Mouse (Mus musculus) kidney, embryonic 15.5 days (tissue): ENCODE measurements around the gene Ryr2. TPM values are rescaled to one million over a fixed set of nuclear protein-coding genes. Genes with fewer than 3 reads are reported as not detected.
"Not testable (repeated sequence)": the region's sequence is repeated elsewhere in the genome, so short reads cannot be mapped to it uniquely, and the experiment has no call there.

ENCODE experiments used
- ATAC-seq: fragments of 200-750 bp; cut with Nextera tagmentation; replicated peaks from 2 replicates; pipeline ENCODE4 v1.8.0; 2017; ENCODE audit warnings: moderate TSS enrichment; ENCODE audit not compliant: low FRiP score
- H3K27ac ChIP-seq: fragments of 300-500 bp; sonication (generic); 2 replicates; pipeline ENCODE4 v1.5.1; 2015; ENCODE audit warnings: mild to moderate bottlenecking, inconsistent platforms
- H3K27me3 ChIP-seq: fragments of 300-500 bp; sonication (generic); 2 replicates; pipeline ENCODE4 v1.6.1; 2015; ENCODE audit warnings: inconsistent platforms
- H3K36me3 ChIP-seq: fragments of 300-500 bp; sonication (generic); 2 replicates; pipeline ENCODE4 v1.6.1; 2015; ENCODE audit warnings: inconsistent platforms
- H3K4me1 ChIP-seq: fragments of 300-500 bp; sonication (generic); 2 replicates; pipeline ENCODE4 v1.6.1; 2015; ENCODE audit warnings: inconsistent platforms
- H3K4me2 ChIP-seq: fragments of 300-500 bp; sonication (generic); 2 replicates; pipeline ENCODE4 v1.6.1; 2015; ENCODE audit warnings: moderate library complexity, mild to moderate bottlenecking, inconsistent platforms
- H3K4me3 ChIP-seq: fragments of 300-500 bp; sonication (generic); replicated peaks from 2 replicates; pipeline ENCODE4 v1.5.1; 2015; ENCODE audit warnings: mild to moderate bottlenecking, inconsistent platforms
- H3K9ac ChIP-seq: fragments of 300-500 bp; sonication (generic); 2 replicates; pipeline ENCODE4 v1.6.1; 2015; ENCODE audit warnings: mild to moderate bottlenecking, inconsistent platforms
- H3K9me3 ChIP-seq: fragments of 300-500 bp; sonication (generic); replicated peaks from 2 replicates; pipeline ENCODE4 v1.6.1; 2016; ENCODE audit warnings: inconsistent platforms
- WGBS: fragments of 180-500 bp; shearing (Covaris S2); methylation state at CpG from one replicate; pipeline ENCODE4 v1.1.7; 2015; ENCODE audit warnings: mixed read lengths; 5-methylcytosine and 5-hydroxymethylcytosine counted together
- polyA plus RNA-seq: library from polyadenylated mRNA; unstranded; fragments of >200 nt; fragmentation: Nextera tagmentation; extraction: Ambion mirVana; gene quantifications from 2 replicates; pipeline ENCODE4 v1.2.1, GENCODE M21; 2015

Gene Ryr2
- polyA plus RNA-seq, 1 experiment from 2014 or later: 0.42 TPM

GRCm38 (mm10) chr13:11662815-11663214, 443.9 kb downstream of the Ryr2 start:
- Histone ChIP-seq H3K36me3 (no peaks in the 10 kb centered on the region), H3K4me2 (no peak overlapping the region), H3K27ac (no peak overlapping the region), H3K9me3 (no peaks in the 10 kb centered on the region), H3K9ac (no peak overlapping the region), H3K4me1 (no peaks in the 10 kb centered on the region), H3K4me3 (no peak overlapping the region), H3K27me3 (no peaks in the 10 kb centered on the region)
- no peak for ATAC-seq

DNA sequence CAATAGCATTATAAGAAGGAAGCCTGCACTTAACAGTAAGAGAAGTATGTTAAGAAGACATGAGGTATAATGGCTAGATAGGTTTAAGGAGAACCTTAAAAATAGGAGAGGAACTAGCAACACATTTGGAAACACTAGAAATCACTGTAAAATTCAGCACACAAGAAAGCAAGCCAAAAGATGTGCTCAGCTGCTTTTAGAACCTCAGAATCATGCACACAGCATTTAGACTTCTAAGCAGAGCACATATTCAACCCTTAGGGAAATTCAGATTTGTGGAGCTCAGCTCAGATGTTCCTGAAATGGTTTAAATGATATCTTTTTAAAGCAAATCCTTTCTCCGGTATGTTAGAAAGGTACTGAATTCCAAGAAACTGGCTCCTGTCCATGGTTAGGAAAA, 461.9 kb downstream of the Ryr2 start:
- H3K4me3 ChIP-seq: no peak overlapping the region
- no peaks in the 10 kb centered on the region for H3K27me3 ChIP-seq
- H3K4me2 ChIP-seq: no peak overlapping the region
- no peaks in the 10 kb centered on the region for H3K9me3 ChIP-seq
- H3K4me1 ChIP-seq: no peaks in the 10 kb centered on the region
- H3K36me3 ChIP-seq: no peaks in the 10 kb centered on the region
- ATAC-seq: no peak
- H3K9ac ChIP-seq: no peak overlapping the region
- no peak overlapping the region for H3K27ac ChIP-seq
- 92% methylated on average over 1 of the region's 1 CpGs for WGBS

- Histone ChIP-seq H3K27ac (no peak overlapping the region), H3K9ac (no peak overlapping the region), H3K4me1 (no peaks in the 10 kb centered on the region), H3K27me3 (no peaks in the 10 kb centered on the region), H3K4me2 (no peak overlapping the region), H3K36me3 (no peaks in the 10 kb centered on the region), H3K4me3 (no peak overlapping the region), H3K9me3 (no peaks in the 10 kb centered on the region)
- WGBS: 84% methylated on average over 5 of the region's 5 CpGs
- ATAC-seq: no peak
Observed at GRCm38 (mm10) chr13:11636383-11636782, 470.4 kb downstream of the Ryr2 start.

DNA sequence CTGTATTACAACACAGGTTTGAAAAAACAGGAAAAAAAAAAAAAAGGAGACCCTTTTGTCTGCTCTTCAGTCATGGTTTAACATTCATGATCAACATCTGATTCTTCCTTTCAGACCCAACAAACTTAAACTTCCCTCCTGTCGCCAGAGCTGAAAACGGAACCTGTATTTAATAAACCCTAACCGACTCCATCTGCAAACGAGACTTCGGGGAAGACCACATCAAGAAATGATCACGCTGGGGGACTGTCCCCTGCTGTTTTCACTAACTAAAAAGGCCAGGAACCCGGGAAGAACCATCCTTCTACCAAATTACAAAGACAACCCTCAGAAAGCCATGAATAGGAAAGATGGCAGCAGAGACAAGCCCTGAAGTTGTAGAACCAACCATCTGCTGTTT, 482.2 kb downstream of the Ryr2 start:
- no peak overlapping the region for H3K4me3 ChIP-seq
- H3K36me3 ChIP-seq: no peaks in the 10 kb centered on the region
- no peak overlapping the region for H3K9ac ChIP-seq
- 87% methylated on average over 7 of the region's 7 CpGs for WGBS
- ATAC-seq: no peak
- no peaks in the 10 kb centered on the region for H3K4me1 ChIP-seq
- H3K27ac ChIP-seq: no peak overlapping the region
- H3K27me3 ChIP-seq: no peaks in the 10 kb centered on the region
- H3K4me2 ChIP-seq: no peak overlapping the region
- no peaks in the 10 kb centered on the region for H3K9me3 ChIP-seq

DNA sequence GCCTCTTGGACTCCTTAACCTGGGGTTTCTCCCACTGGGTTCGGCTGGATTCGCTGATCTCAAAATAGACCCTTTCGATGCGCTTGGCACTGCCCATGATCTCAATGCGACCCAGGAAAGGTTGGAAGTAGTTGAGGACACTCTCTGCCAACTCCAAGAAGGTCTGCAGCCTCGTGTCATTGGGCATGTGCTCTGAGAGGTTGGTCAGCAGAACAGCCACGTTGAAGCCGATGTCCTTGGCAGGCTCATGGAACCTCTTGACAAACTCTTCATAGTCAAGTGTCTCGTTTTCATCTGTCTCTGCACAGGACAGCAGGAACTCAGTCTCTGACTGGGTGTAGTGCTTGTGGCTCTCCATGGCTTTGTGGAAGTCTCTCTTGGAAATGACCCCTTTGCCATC, 511.3 kb downstream of the Ryr2 start:
- Histone ChIP-seq H3K27ac (no peak overlapping the region), H3K4me1 (no peaks in the 10 kb centered on the region), H3K4me3 (no peak overlapping the region), H3K9ac (no peak overlapping the region), H3K9me3 (no peaks in the 10 kb centered on the region), H3K4me2 (no peak overlapping the region), H3K27me3 (no peaks in the 10 kb centered on the region), H3K36me3 (no peaks in the 10 kb centered on the region)
- 90% methylated on average over 9 of the region's 9 CpGs for WGBS
- no peak for ATAC-seq

DNA sequence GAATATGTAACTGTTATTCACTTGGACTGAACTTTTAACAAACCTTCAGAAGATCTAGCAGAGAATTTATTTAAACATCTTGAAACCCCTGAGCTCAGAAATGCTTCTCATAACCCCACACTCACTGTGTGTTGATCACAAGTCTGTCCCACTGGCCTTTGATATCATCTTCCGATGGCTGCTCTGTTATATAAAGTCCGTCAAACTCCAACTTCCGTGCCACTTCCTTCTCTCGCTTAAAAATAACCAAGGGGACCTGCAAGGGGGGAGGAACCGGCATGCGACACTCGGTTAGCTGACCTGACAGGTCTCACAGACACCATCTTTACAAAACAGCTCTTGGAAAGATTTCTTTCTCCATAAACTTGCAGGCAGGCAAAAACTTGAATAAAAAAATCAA, 521.5 kb downstream of the Ryr2 start:
- Histone ChIP-seq H3K27me3 (no peaks in the 10 kb centered on the region), H3K9ac (no peak overlapping the region), H3K4me2 (no peak overlapping the region), H3K4me3 (no peak overlapping the region), H3K36me3 (no peaks in the 10 kb centered on the region), H3K27ac (no peak overlapping the region), H3K4me1 (no peaks in the 10 kb centered on the region), H3K9me3 (no peaks in the 10 kb centered on the region)
- no peak for ATAC-seq
- 72% methylated on average over 7 of the region's 7 CpGs for WGBS

- H3K36me3 ChIP-seq: no peaks in the 10 kb centered on the region
- H3K4me1 ChIP-seq: no peaks in the 10 kb centered on the region
- no peak overlapping the region for H3K4me2 ChIP-seq
- no peak overlapping the region for H3K9ac ChIP-seq
- no peaks in the 10 kb centered on the region for H3K27me3 ChIP-seq
- H3K27ac ChIP-seq: no peak overlapping the region
- ATAC-seq: no peak
- no peaks in the 10 kb centered on the region for H3K9me3 ChIP-seq
- H3K4me3 ChIP-seq: no peak overlapping the region
- WGBS: 45% methylated on average over 2 of the region's 2 CpGs
Observed at GRCm38 (mm10) chr13:11572552-11572951, 534.2 kb downstream of the Ryr2 start.

GRCm38 (mm10) chr13:11567376-11567775, 539.4 kb downstream of the Ryr2 start:
- Histone ChIP-seq H3K4me3 (no peak overlapping the region), H3K4me2 (no peak overlapping the region), H3K9me3 (no peaks in the 10 kb centered on the region), H3K4me1 (no peaks in the 10 kb centered on the region), H3K36me3 (no peaks in the 10 kb centered on the region), H3K9ac (no peak overlapping the region), H3K27me3 (no peaks in the 10 kb centered on the region), H3K27ac (no peak overlapping the region)
- no peak for ATAC-seq

- ATAC-seq: no peak
- Histone ChIP-seq H3K9ac (no peak overlapping the region), H3K9me3 (no peaks in the 10 kb centered on the region), H3K27ac (no peak overlapping the region), H3K4me2 (no peak overlapping the region), H3K4me1 (no peaks in the 10 kb centered on the region), H3K36me3 (no peaks in the 10 kb centered on the region), H3K27me3 (no peaks in the 10 kb centered on the region), H3K4me3 (no peak overlapping the region)
- whole genome bisulfite sequencing: 66% methylated on average over 9 of the region's 9 CpGs
Observed at GRCm38 (mm10) chr13:11566486-11566885, 540.3 kb downstream of the Ryr2 start.

DNA sequence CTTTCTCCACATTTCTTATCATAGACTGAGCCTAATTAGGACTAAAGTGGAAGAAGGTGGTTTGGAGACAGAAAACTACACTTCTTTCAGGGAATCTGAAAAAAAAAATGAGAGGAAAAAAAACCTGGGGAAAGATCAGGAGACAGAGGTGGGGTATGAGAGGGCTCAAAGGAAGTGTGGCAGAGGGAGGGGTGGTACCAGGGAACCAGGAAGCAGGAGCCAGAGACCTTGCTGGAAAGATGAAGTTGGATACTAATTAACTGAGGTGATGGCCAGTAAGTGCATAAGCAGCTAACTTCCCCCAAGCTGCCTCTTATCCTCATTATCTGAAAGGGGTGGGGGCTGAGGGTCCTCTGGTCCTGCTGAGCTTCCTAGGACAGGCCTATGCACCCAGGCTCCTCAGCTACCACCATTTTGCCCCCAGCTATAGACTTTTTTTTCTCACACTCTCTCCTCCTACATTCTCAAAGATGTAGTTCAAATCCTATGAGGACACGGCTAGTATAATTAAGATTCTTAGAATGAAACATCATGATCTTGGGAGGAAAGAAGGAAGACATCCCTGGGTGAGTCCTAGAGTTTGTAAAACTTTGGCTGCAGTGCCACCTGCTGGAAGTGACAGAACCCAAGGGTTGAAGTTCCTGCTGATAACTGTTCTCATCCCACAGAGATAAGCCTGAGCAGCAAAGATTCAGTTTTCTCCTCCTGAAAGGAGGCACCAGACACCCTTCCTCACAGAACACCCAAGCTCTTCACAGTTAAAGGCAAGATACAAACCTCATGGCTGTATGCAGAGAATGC, 543.3 kb downstream of the Ryr2 start:
- H3K4me2 ChIP-seq: no peak overlapping the region
- no peaks in the 10 kb centered on the region for H3K27me3 ChIP-seq
- 25% methylated on average over 1 of the region's 1 CpGs for WGBS
- no peaks in the 10 kb centered on the region for H3K4me1 ChIP-seq
- H3K4me3 ChIP-seq: no peak overlapping the region
- H3K36me3 ChIP-seq: no peaks in the 10 kb centered on the region
- H3K9ac ChIP-seq: no peak overlapping the region
- H3K27ac ChIP-seq: no peak overlapping the region
- ATAC-seq: peak; percentile 83
- no peaks in the 10 kb centered on the region for H3K9me3 ChIP-seq

GRCm38 (mm10) chr13:11549644-11550043, 557.1 kb downstream of the Ryr2 start:
- H3K27ac ChIP-seq: no peak overlapping the region
- H3K9me3 ChIP-seq: no peaks in the 10 kb centered on the region
- no peaks in the 10 kb centered on the region for H3K4me1 ChIP-seq
- H3K4me3 ChIP-seq: no peak overlapping the region
- H3K4me2 ChIP-seq: no peak overlapping the region
- 69% methylated on average over 3 of the region's 3 CpGs for WGBS
- H3K36me3 ChIP-seq: no peaks in the 10 kb centered on the region
- H3K9ac ChIP-seq: no peak overlapping the region
- ATAC-seq: no peak
- no peaks in the 10 kb centered on the region for H3K27me3 ChIP-seq

DNA sequence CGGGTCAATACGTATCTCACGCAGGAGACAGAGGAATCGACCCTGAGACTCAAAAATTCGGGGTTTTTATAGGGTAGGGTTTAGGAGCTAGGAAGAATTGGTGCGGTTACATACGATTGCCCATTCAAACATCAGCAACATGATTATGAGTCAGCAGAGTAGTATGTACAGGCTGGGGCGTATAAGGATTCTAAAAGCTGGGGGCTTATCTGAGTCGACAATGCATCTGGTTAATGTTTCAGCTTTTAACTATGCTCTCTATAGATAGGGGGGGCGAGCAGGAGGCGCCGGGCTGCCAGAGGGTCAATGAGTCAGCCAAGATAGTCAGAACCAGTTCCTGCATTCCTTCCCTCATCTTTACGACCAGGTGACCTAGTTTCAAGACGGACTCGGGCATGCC, 557.6 kb downstream of the Ryr2 start:
- not testable (repeated sequence) for ATAC-seq, H3K4me2 ChIP-seq, H3K4me3 ChIP-seq, H3K9me3 ChIP-seq, H3K4me1 ChIP-seq, H3K27ac ChIP-seq, H3K36me3 ChIP-seq, H3K27me3 ChIP-seq, H3K9ac ChIP-seq
- WGBS: 58% methylated on average over 15 of the region's 15 CpGs

DNA sequence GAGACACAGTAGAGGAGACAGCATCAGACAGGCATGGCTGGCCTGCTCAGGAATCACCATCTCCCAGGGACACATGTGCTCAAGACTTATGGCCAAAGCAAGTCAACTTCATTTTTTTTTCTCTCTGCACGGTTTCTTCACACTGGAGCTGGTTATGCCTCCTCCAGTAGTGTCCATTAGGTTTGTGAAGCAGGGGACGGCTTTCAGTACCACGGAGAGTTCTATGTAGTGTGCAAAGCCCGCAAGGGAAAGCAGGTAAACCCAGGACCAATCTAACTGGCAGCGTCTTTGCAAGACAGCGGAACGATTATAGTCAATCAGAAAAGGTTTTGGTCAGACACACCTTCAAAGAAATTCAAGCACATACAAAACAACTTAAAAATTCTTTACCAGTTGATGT, 560.9 kb downstream of the Ryr2 start:
- no peaks in the 10 kb centered on the region for H3K4me1 ChIP-seq
- H3K9me3 ChIP-seq: no peaks in the 10 kb centered on the region
- H3K27ac ChIP-seq: no peak overlapping the region
- 29% methylated on average over 7 of the region's 7 CpGs for WGBS
- H3K9ac ChIP-seq: no peak overlapping the region
- no peaks in the 10 kb centered on the region for H3K27me3 ChIP-seq
- H3K4me2 ChIP-seq: no peak overlapping the region
- no peak for ATAC-seq
- H3K36me3 ChIP-seq: no peaks in the 10 kb centered on the region
- no peak overlapping the region for H3K4me3 ChIP-seq
